Mouse (Mus musculus): ENCODE data around the gene Pcgf1. TPM values are rescaled to one million over a fixed set of nuclear protein-coding genes. Genes with fewer than 3 reads are reported as not detected.

Gene Pcgf1
- polyA plus RNA-seq, 2 experiments = 15.0 to 21.0 TPM

GRCm38 (mm10) chr6:83058725-83059124, 18.9 kb upstream of the Pcgf1 start:
- peak overlapping the region; percentile 45 for H3K4me2 ChIP-seq (ENCODE audit: low read depth)
- peaks cover 11% of the 10 kb centered on the region for H3K27me3 ChIP-seq (ENCODE audit: control insufficient read depth, insufficient read depth, low read length)
- peaks cover 23% of the 10 kb centered on the region for H3K36me3 ChIP-seq (replicated peaks; ENCODE audit: control insufficient read depth, insufficient read depth, low read depth)
- H3K4me3 ChIP-seq (ENCODE audit: insufficient read depth in 1 of 2, low read depth in 2 of 2, low read length in 2 of 2) = peak overlapping the region; percentile 33 to 39; a peak in 2 of 4 replicates
- no peak overlapping the region for H3K9ac ChIP-seq (replicated peaks)
- DNase-seq (ENCODE audit: low read depth in 3 of 3, low spot score in 3 of 3) = no peak
- 81% methylated on average over 2 of the region's 2 CpGs for WGBS (ENCODE audit: insufficient replicate concordance)
- no peak for ATAC-seq (ENCODE audit: insufficient read depth)
- peaks cover 7 to 11% of the 10 kb centered on the region in 2 experiments for H3K4me1 ChIP-seq (replicated peaks; ENCODE audit: control insufficient read depth in 2 of 2, insufficient read depth in 2 of 2, low read length in 1 of 2)
- TF ChIP-seq CTCF (IDR thresholded peaks at IDR 0.05; ENCODE audit: low read depth) (no peak), EP300 (IDR thresholded peaks at IDR 0.05; ENCODE audit: low read depth) (no peak)
- H3K27ac ChIP-seq = no peak overlapping the region
- H3K9me3 ChIP-seq (ENCODE audit: control insufficient read depth, low read length) = no peaks in the 10 kb centered on the region

GRCm38 (mm10) chr6:83065995-83066394, 11.7 kb upstream of the Pcgf1 start:
- H3K9ac ChIP-seq (replicated peaks) = no peak overlapping the region
- TF ChIP-seq EP300 (IDR thresholded peaks at IDR 0.05; ENCODE audit: low read depth) (no peak), CTCF (IDR thresholded peaks at IDR 0.05; ENCODE audit: low read depth) (no peak)

GRCm38 (mm10) chr6:83066441-83066840, 11.2 kb upstream of the Pcgf1 start:
- no peak for ATAC-seq (ENCODE audit: insufficient read depth)
- Histone ChIP-seq H3K9ac (replicated peaks) (no peak overlapping the region), H3K4me2 (ENCODE audit: low read depth) (no peak overlapping the region), H3K36me3 (replicated peaks; ENCODE audit: control insufficient read depth, insufficient read depth, low read depth) (no peaks in the 10 kb centered on the region), H3K27ac (no peak overlapping the region), H3K4me3 (ENCODE audit: insufficient read depth in 1 of 2, low read depth in 2 of 2, low read length in 2 of 2) (no peak overlapping the region), H3K27me3 (ENCODE audit: control insufficient read depth, insufficient read depth, low read length) (peaks cover 88% of the 10 kb centered on the region), H3K4me1 (replicated peaks; ENCODE audit: control insufficient read depth in 2 of 2, insufficient read depth in 2 of 2, low read length in 1 of 2) (no peaks in the 10 kb centered on the region), H3K9me3 (ENCODE audit: control insufficient read depth, low read length) (no peaks in the 10 kb centered on the region)
- TF ChIP-seq EP300 (IDR thresholded peaks at IDR 0.05; ENCODE audit: low read depth) (no peak), CTCF (IDR thresholded peaks at IDR 0.05; ENCODE audit: low read depth) (no peak)
- DNase-seq (ENCODE audit: low read depth in 3 of 3, low spot score in 3 of 3) = no peak
- WGBS (ENCODE audit: insufficient replicate concordance) = 27% methylated on average over 6 of the region's 6 CpGs

More at GRCm38 (mm10) chr6:83065995-83066394, 11.7 kb upstream of the Pcgf1 start:
- peaks cover 84% of the 10 kb centered on the region for H3K27me3 ChIP-seq (ENCODE audit: control insufficient read depth, insufficient read depth, low read length)
- DNase-seq (ENCODE audit: low read depth in 3 of 3, low spot score in 3 of 3) (no peak), ATAC-seq (ENCODE audit: insufficient read depth) (no peak)
- H3K9me3 ChIP-seq (ENCODE audit: control insufficient read depth, low read length) = no peaks in the 10 kb centered on the region
- no peaks in the 10 kb centered on the region for H3K36me3 ChIP-seq (replicated peaks; ENCODE audit: control insufficient read depth, insufficient read depth, low read depth)
- no peak overlapping the region for H3K27ac ChIP-seq
- H3K4me3 ChIP-seq (ENCODE audit: insufficient read depth in 1 of 2, low read depth in 2 of 2, low read length in 2 of 2) = no peak overlapping the region
- H3K4me2 ChIP-seq (ENCODE audit: low read depth) = no peak overlapping the region
- 29% methylated on average over 8 of the region's 8 CpGs for WGBS (ENCODE audit: insufficient replicate concordance)
- no peaks in the 10 kb centered on the region for H3K4me1 ChIP-seq (replicated peaks; ENCODE audit: control insufficient read depth in 2 of 2, insufficient read depth in 2 of 2, low read length in 1 of 2)

- ATAC-seq (ENCODE audit: insufficient read depth) (no peak), DNase-seq (ENCODE audit: low read depth in 3 of 3, low spot score in 3 of 3) (no peak)
- Histone ChIP-seq H3K27ac (no peak overlapping the region), H3K4me3 (ENCODE audit: insufficient read depth in 1 of 2, low read depth in 2 of 2, low read length in 2 of 2) (peak overlapping the region in 1 of 2 experiments; percentile 16; a peak in 2 of 4 replicates), H3K4me2 (ENCODE audit: low read depth) (peak overlapping the region; percentile 31), H3K27me3 (ENCODE audit: control insufficient read depth, insufficient read depth, low read length) (peaks cover 99% of the 10 kb centered on the region), H3K9ac (replicated peaks) (no peak overlapping the region), H3K9me3 (ENCODE audit: control insufficient read depth, low read length) (no peaks in the 10 kb centered on the region), H3K4me1 (replicated peaks; ENCODE audit: control insufficient read depth in 2 of 2, insufficient read depth in 2 of 2, low read length in 1 of 2) (no peaks in the 10 kb centered on the region), H3K36me3 (replicated peaks; ENCODE audit: control insufficient read depth, insufficient read depth, low read depth) (no peaks in the 10 kb centered on the region)
- WGBS (ENCODE audit: insufficient replicate concordance) = 15% methylated on average over 8 of the region's 8 CpGs
- no peak for TF ChIP-seq CTCF (IDR thresholded peaks at IDR 0.05; ENCODE audit: low read depth)
- TF ChIP-seq EP300 (IDR thresholded peaks at IDR 0.05; ENCODE audit: low read depth) = no peak
Measured at GRCm38 (mm10) chr6:83068221-83068620, 9.4 kb upstream of the Pcgf1 start.

- Histone ChIP-seq H3K27me3 (ENCODE audit: control insufficient read depth, insufficient read depth, low read length) (peaks cover 98% of the 10 kb centered on the region), H3K9me3 (ENCODE audit: control insufficient read depth, low read length) (no peaks in the 10 kb centered on the region), H3K36me3 (replicated peaks; ENCODE audit: control insufficient read depth, insufficient read depth, low read depth) (no peaks in the 10 kb centered on the region), H3K4me3 (ENCODE audit: insufficient read depth in 1 of 2, low read depth in 2 of 2, low read length in 2 of 2) (peak overlapping the region in 1 of 2 experiments; percentile 16; a peak in 2 of 4 replicates), H3K9ac (replicated peaks) (no peak overlapping the region), H3K4me2 (ENCODE audit: low read depth) (peak overlapping the region; percentile 31), H3K4me1 (replicated peaks; ENCODE audit: control insufficient read depth in 2 of 2, insufficient read depth in 2 of 2, low read length in 1 of 2) (no peaks in the 10 kb centered on the region), H3K27ac (no peak overlapping the region)
- TF ChIP-seq CTCF (IDR thresholded peaks at IDR 0.05; ENCODE audit: low read depth) = no peak
- TF ChIP-seq EP300 (IDR thresholded peaks at IDR 0.05; ENCODE audit: low read depth) = no peak
- 2% methylated on average over 81 of the region's 81 CpGs for WGBS (ENCODE audit: insufficient replicate concordance)
- ATAC-seq (ENCODE audit: insufficient read depth) (no peak), DNase-seq (ENCODE audit: low read depth in 3 of 3, low spot score in 3 of 3) (no peak)
Measured at GRCm38 (mm10) chr6:83068706-83069487, 8.8 kb upstream of the Pcgf1 start.

Data from liver, embryonic 14.5 days (tissue).